Mouse (Mus musculus) forebrain, embryonic 11.5 days (tissue): ENCODE measurements around the gene Serbp1. TPM values are rescaled to one million over a fixed set of nuclear protein-coding genes. Genes with fewer than 3 reads are reported as not detected.

Experiments used
- ATAC-seq: fragments of 200-750 bp; cut with Nextera tagmentation; replicated peaks from 2 replicates; pipeline ENCODE4 v1.8.0; 2017; ENCODE audit warnings: moderate TSS enrichment; ENCODE audit not compliant: low FRiP score
- DNase-seq: peaks from one replicate; pipeline ENCODE4 v3.0.0-alpha.2; 2017; ENCODE audit warnings: low spot score
- H3K27ac ChIP-seq: fragments of 300-500 bp; sonication (generic); 2 replicates; pipeline ENCODE4 v1.5.1; 2014; ENCODE audit warnings: low read depth, low read length
- H3K27me3 ChIP-seq: fragments of 300-500 bp; sonication (generic); 2 replicates; pipeline ENCODE4 v1.6.1; 2014; ENCODE audit warnings: mild to moderate bottlenecking, low read length, mixed read lengths; ENCODE audit not compliant: control insufficient read depth, insufficient read depth
- H3K36me3 ChIP-seq: fragments of 300-500 bp; sonication (generic); 2 replicates; pipeline ENCODE4 v1.6.1; 2014; ENCODE audit warnings: mild to moderate bottlenecking, low read length, moderate library complexity, mixed read lengths; ENCODE audit not compliant: control insufficient read depth, insufficient read depth
- H3K4me1 ChIP-seq: fragments of 300-500 bp; sonication (generic); replicated peaks from 2 replicates; pipeline ENCODE4 v1.6.1; 2014; ENCODE audit warnings: low read length, mixed read lengths; ENCODE audit not compliant: control insufficient read depth, insufficient read depth
- H3K4me2 ChIP-seq: fragments of 300-500 bp; sonication (generic); 2 replicates; pipeline ENCODE4 v1.6.1; 2014; ENCODE audit warnings: low read depth, mild to moderate bottlenecking, low read length, moderate library complexity, mixed read lengths; ENCODE audit not compliant: severe bottlenecking
- H3K4me3 ChIP-seq: fragments of 300-500 bp; sonication (generic); 2 replicates; pipeline ENCODE4 v1.5.1; 2014; ENCODE audit warnings: low read depth, low read length
- H3K9ac ChIP-seq: fragments of 300-500 bp; sonication (generic); 2 replicates; pipeline ENCODE4 v1.6.1; 2014; ENCODE audit warnings: low read length
- H3K9me3 ChIP-seq: fragments of 300-500 bp; sonication (generic); 2 replicates; pipeline ENCODE4 v1.6.1; 2016; ENCODE audit warnings: low read length, mixed read lengths; ENCODE audit not compliant: control insufficient read depth
- WGBS: fragments of 180-500 bp; shearing (Covaris S2); extraction: QIAGEN DNeasy Blood & Tissue Kit; methylation state at CpG from one replicate; pipeline ENCODE4 v1.1.7; 2014; 5-methylcytosine and 5-hydroxymethylcytosine counted together
- polyA plus RNA-seq: library from polyadenylated mRNA; unstranded; fragments of >200 nt; fragmentation: Nextera tagmentation; extraction: Ambion mirVana; gene quantifications from 2 replicates; pipeline ENCODE4 v1.2.1, GENCODE M21; 2014

Serbp1 gene
- polyA plus RNA-seq, 1 experiment from 2014 or later = 601 TPM

GRCm38 (mm10) chr6:67243765-67244420 is 5.9 kb downstream of the Serbp1 start:
- DNase-seq = no peak
- no peaks in the 10 kb centered on the region for H3K4me1 ChIP-seq

GRCm38 (mm10) chr6:67244451-67244850 is 6.5 kb downstream of the Serbp1 start:
- Histone ChIP-seq H3K27me3 (no peaks in the 10 kb centered on the region), H3K9me3 (no peaks in the 10 kb centered on the region), H3K36me3 (no peaks in the 10 kb centered on the region), H3K27ac (no peak overlapping the region), H3K9ac (no peak overlapping the region), H3K4me2 (no peak overlapping the region), H3K4me1 (no peaks in the 10 kb centered on the region), H3K4me3 (no peak overlapping the region)
- ATAC-seq (no peak), DNase-seq (no peak)
- WGBS = 86% methylated on average over 5 of the region's 5 CpGs

More at GRCm38 (mm10) chr6:67243765-67244420, 5.9 kb downstream of the Serbp1 start:
- H3K36me3 ChIP-seq = no peaks in the 10 kb centered on the region
- no peak for ATAC-seq
- no peaks in the 10 kb centered on the region for H3K27me3 ChIP-seq
- H3K9ac ChIP-seq = no peak overlapping the region
- no peak overlapping the region for H3K4me2 ChIP-seq
- WGBS = 88% methylated on average over 7 of the region's 7 CpGs
- H3K9me3 ChIP-seq = no peaks in the 10 kb centered on the region
- no peak overlapping the region for H3K27ac ChIP-seq
- no peak overlapping the region for H3K4me3 ChIP-seq

GRCm38 (mm10) chr6:67251095-67251494 is 13.1 kb downstream of the Serbp1 start:
- Histone ChIP-seq H3K9me3 (no peaks in the 10 kb centered on the region), H3K27me3 (no peaks in the 10 kb centered on the region), H3K27ac (no peak overlapping the region), H3K9ac (no peak overlapping the region), H3K36me3 (no peaks in the 10 kb centered on the region), H3K4me2 (no peak overlapping the region), H3K4me1 (no peaks in the 10 kb centered on the region), H3K4me3 (no peak overlapping the region)
- ATAC-seq (no peak), DNase-seq (no peak)
- 95% methylated on average over 4 of the region's 4 CpGs for whole genome bisulfite sequencing

GRCm38 (mm10) chr6:67264935-67265334 is 27.0 kb downstream of the Serbp1 start:
- ATAC-seq = no peak
- no peak overlapping the region for H3K9ac ChIP-seq
- no peaks in the 10 kb centered on the region for H3K9me3 ChIP-seq
- no peaks in the 10 kb centered on the region for H3K4me1 ChIP-seq
- H3K36me3 ChIP-seq = no peaks in the 10 kb centered on the region
- no peak overlapping the region for H3K4me2 ChIP-seq
- DNase-seq = no peak
- H3K27ac ChIP-seq = no peak overlapping the region
- WGBS = 90% methylated on average over 7 of the region's 7 CpGs
- H3K4me3 ChIP-seq = no peak overlapping the region
- H3K27me3 ChIP-seq = no peaks in the 10 kb centered on the region

GRCm38 (mm10) chr6:67266159-67266657 is 28.2 kb downstream of the Serbp1 start:
- peak overlapping the region; percentile 60 for H3K4me2 ChIP-seq
- H3K27ac ChIP-seq = 0 out of 2 replicates have a peak overlapping the region, but pooled peaks have one; percentile 37
- H3K4me3 ChIP-seq = peak overlapping the region; percentile 99
- H3K27me3 ChIP-seq = no peaks in the 10 kb centered on the region
- no peaks in the 10 kb centered on the region for H3K4me1 ChIP-seq
- no peaks in the 10 kb centered on the region for H3K36me3 ChIP-seq
- WGBS = under 1% methylated on average over 23 of the region's 23 CpGs
- ATAC-seq (peak; percentile 79), DNase-seq (no peak)
- H3K9ac ChIP-seq = peak overlapping the region; percentile 70
- H3K9me3 ChIP-seq = no peaks in the 10 kb centered on the region

- ATAC-seq (peak; percentile 99), DNase-seq (peak; percentile 96)
- peak overlapping the region; percentile 60 for H3K4me2 ChIP-seq
- 0% methylated on average over 68 of the region's 68 CpGs for WGBS
- no peaks in the 10 kb centered on the region for H3K9me3 ChIP-seq
- H3K36me3 ChIP-seq = no peaks in the 10 kb centered on the region
- H3K9ac ChIP-seq = peak overlapping the region; percentile 99
- H3K27me3 ChIP-seq = no peaks in the 10 kb centered on the region
- peak overlapping the region; percentile 99 for H3K4me3 ChIP-seq
- no peaks in the 10 kb centered on the region for H3K4me1 ChIP-seq
- peak overlapping the region; percentile 77 for H3K27ac ChIP-seq
These were observed 28.9 kb downstream of the Serbp1 start for GRCm38 (mm10) chr6:67266664-67267407.

- peak; percentile 76 for DNase-seq
- peak overlapping the region; percentile 99 for H3K4me3 ChIP-seq
- peak; percentile 33 for ATAC-seq
- under 1% methylated on average over 49 of the region's 65 CpGs for WGBS
- no peaks in the 10 kb centered on the region for H3K4me1 ChIP-seq
- H3K27ac ChIP-seq = peak overlapping the region; percentile 77
- no peaks in the 10 kb centered on the region for H3K27me3 ChIP-seq
- no peaks in the 10 kb centered on the region for H3K9me3 ChIP-seq
- H3K9ac ChIP-seq = peak overlapping the region; percentile 99
- peak overlapping the region; percentile 59 for H3K4me2 ChIP-seq
- no peaks in the 10 kb centered on the region for H3K36me3 ChIP-seq
These were observed 29.6 kb downstream of the Serbp1 start for GRCm38 (mm10) chr6:67267408-67268244.

- Histone ChIP-seq H3K4me2 (peak overlapping the region; percentile 59), H3K27ac (no peak overlapping the region), H3K9me3 (no peaks in the 10 kb centered on the region), H3K4me1 (no peaks in the 10 kb centered on the region), H3K27me3 (no peaks in the 10 kb centered on the region), H3K9ac (peak overlapping the region; percentile 99), H3K4me3 (peak overlapping the region; percentile 99), H3K36me3 (no peaks in the 10 kb centered on the region)
- ATAC-seq (no peak), DNase-seq (no peak)
- WGBS = 2% methylated on average over 2 of the region's 2 CpGs
These were observed 30.3 kb downstream of the Serbp1 start for GRCm38 (mm10) chr6:67268245-67268612.
